Mouse (Mus musculus): ENCODE results near the gene Slc36a2. TPM values are rescaled to one million over a fixed set of nuclear protein-coding genes. Genes with fewer than 3 reads are reported as not detected.

Slc36a2 gene
- polyA plus RNA-seq, 1 experiment from 2014 or later: not detected

DNA sequence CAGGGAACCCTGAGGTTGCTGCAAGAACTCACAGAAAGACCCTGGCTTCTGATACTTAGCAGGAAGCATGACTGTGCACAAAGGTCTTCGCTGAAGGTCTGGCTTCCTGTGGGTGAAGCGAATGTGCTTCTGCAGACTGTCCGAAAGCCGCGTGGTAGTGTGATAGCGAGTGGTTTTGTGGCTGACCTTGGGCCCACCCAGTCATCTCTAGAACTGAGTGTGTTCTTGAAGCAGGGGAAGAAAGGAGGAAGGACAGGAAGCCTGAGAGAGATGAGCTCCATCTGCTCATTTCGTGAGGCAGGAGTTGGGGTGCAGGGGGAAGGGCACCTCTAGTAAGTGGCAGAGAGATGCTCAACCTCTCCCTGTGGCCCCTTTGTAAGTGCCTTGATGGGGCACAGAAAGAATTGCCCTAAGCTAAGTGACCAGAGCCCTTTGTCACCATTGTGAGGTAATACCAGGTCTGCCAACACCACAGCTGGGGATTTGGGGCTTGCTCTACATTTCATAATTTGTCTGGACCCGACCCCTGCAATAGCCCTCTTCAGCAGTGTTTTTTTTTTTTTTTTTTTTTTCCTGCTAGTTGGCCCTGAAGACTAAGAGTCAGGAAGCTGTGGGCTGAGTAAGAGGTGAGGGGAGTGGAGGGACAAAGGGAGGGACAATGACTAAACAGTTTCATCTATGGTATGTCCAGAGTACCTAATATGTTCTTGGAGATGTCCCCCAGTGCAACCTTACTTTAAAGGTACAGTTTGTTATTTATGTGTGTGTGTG lies 13.0 kb upstream of the Slc36a2 start:
- no peak overlapping the region for H3K4me3 ChIP-seq (ENCODE audit: low read depth, low read length)
- TF ChIP-seq CTCF (IDR thresholded peaks at IDR 0.05; ENCODE audit: low read depth): no peak
- no peaks in the 10 kb centered on the region for H3K9me3 ChIP-seq (ENCODE audit: control insufficient read depth)
- no peaks in the 10 kb centered on the region for H3K27me3 ChIP-seq (replicated peaks; ENCODE audit: control insufficient read depth, insufficient read depth, low read length)
- H3K4me1 ChIP-seq (replicated peaks; ENCODE audit: control insufficient read depth, insufficient read depth, low read length): no peaks in the 10 kb centered on the region
- H3K4me2 ChIP-seq (replicated peaks; ENCODE audit: low read depth): no peak overlapping the region
- H3K27ac ChIP-seq (ENCODE audit: low read depth, low read length): no peak overlapping the region
- H3K9ac ChIP-seq (ENCODE audit: low read depth, low read length): no peak overlapping the region
- 68% methylated on average over 8 of the region's 8 CpGs for WGBS
- H3K36me3 ChIP-seq (ENCODE audit: control insufficient read depth, insufficient read depth): no peaks in the 10 kb centered on the region
- ATAC-seq: no peak

DNA sequence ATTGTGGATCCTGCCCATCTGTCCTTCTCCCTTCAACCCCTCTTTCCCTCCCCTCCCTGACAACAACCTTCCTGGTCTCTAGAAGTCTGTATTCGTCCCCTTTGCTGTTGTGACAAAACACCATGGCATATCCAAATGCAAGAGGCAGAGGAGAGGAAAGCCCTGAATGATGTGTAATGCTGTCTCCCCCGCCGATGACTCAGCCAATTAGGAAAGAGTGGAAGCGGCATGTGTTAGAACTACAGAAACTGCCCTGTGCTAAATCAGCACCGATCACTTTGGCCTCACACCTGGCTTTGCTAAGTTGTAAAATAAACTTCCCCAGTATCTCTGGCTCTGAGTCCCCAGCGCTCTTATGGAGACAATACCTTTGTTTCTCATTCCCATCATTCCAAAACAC lies 12.2 kb upstream of the Slc36a2 start:
- Histone ChIP-seq H3K27me3 (replicated peaks; ENCODE audit: control insufficient read depth, insufficient read depth, low read length) (no peaks in the 10 kb centered on the region), H3K9me3 (ENCODE audit: control insufficient read depth) (no peaks in the 10 kb centered on the region), H3K4me1 (replicated peaks; ENCODE audit: control insufficient read depth, insufficient read depth, low read length) (no peaks in the 10 kb centered on the region), H3K27ac (ENCODE audit: low read depth, low read length) (no peak overlapping the region), H3K4me2 (replicated peaks; ENCODE audit: low read depth) (no peak overlapping the region), H3K36me3 (ENCODE audit: control insufficient read depth, insufficient read depth) (no peaks in the 10 kb centered on the region), H3K4me3 (ENCODE audit: low read depth, low read length) (no peak overlapping the region), H3K9ac (ENCODE audit: low read depth, low read length) (no peak overlapping the region)
- no peak for TF ChIP-seq CTCF (IDR thresholded peaks at IDR 0.05; ENCODE audit: low read depth)
- ATAC-seq: no peak
- 44% methylated on average over 6 of the region's 6 CpGs for WGBS

GRCm38 (mm10) chr11:55190216-55190615 lies 5.3 kb upstream of the Slc36a2 start:
- Histone ChIP-seq H3K9ac (ENCODE audit: low read depth, low read length) (no peak overlapping the region), H3K9me3 (ENCODE audit: control insufficient read depth) (no peaks in the 10 kb centered on the region), H3K4me2 (replicated peaks; ENCODE audit: low read depth) (no peak overlapping the region), H3K27me3 (replicated peaks; ENCODE audit: control insufficient read depth, insufficient read depth, low read length) (no peaks in the 10 kb centered on the region), H3K4me1 (replicated peaks; ENCODE audit: control insufficient read depth, insufficient read depth, low read length) (no peaks in the 10 kb centered on the region), H3K27ac (ENCODE audit: low read depth, low read length) (no peak overlapping the region), H3K4me3 (ENCODE audit: low read depth, low read length) (no peak overlapping the region), H3K36me3 (ENCODE audit: control insufficient read depth, insufficient read depth) (no peaks in the 10 kb centered on the region)
- WGBS: 80% methylated on average over 3 of the region's 3 CpGs
- ATAC-seq: no peak
- no peak for TF ChIP-seq CTCF (IDR thresholded peaks at IDR 0.05; ENCODE audit: low read depth)

GRCm38 (mm10) chr11:55187777-55188176 lies 2.9 kb upstream of the Slc36a2 start:
- no peak overlapping the region for H3K9ac ChIP-seq (ENCODE audit: low read depth, low read length)
- TF ChIP-seq CTCF (IDR thresholded peaks at IDR 0.05; ENCODE audit: low read depth): no peak
- H3K4me2 ChIP-seq (replicated peaks; ENCODE audit: low read depth): no peak overlapping the region
- no peaks in the 10 kb centered on the region for H3K27me3 ChIP-seq (replicated peaks; ENCODE audit: control insufficient read depth, insufficient read depth, low read length)
- H3K9me3 ChIP-seq (ENCODE audit: control insufficient read depth): no peaks in the 10 kb centered on the region
- 82% methylated on average over 6 of the region's 6 CpGs for WGBS
- no peak overlapping the region for H3K27ac ChIP-seq (ENCODE audit: low read depth, low read length)
- H3K4me3 ChIP-seq (ENCODE audit: low read depth, low read length): no peak overlapping the region
- ATAC-seq: no peak
- H3K36me3 ChIP-seq (ENCODE audit: control insufficient read depth, insufficient read depth): no peaks in the 10 kb centered on the region
- H3K4me1 ChIP-seq (replicated peaks; ENCODE audit: control insufficient read depth, insufficient read depth, low read length): no peaks in the 10 kb centered on the region

DNA sequence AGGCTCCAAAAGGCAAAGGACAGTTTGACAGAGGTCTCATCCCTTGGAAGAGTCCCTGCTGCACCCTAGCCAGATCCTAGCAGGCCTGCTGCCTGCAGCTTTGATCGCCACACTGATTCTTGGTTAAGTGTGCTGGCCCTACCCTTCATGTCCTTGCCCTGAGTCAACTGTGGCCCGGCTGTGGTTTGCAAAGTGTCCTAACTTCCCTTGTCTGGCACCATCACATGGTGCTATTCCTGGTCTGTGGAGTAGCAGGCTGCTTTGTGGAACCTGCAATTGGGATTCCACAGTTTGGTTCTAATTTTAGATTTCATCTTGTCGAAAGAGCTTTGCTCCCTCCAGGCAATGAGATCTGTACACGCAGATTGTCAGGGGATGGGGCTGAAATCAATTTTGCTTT lies 2.4 kb upstream of the Slc36a2 start:
- no peak overlapping the region for H3K4me2 ChIP-seq (replicated peaks; ENCODE audit: low read depth)
- TF ChIP-seq CTCF (IDR thresholded peaks at IDR 0.05; ENCODE audit: low read depth): no peak
- no peak overlapping the region for H3K27ac ChIP-seq (ENCODE audit: low read depth, low read length)
- WGBS: 69% methylated on average over 4 of the region's 4 CpGs
- H3K4me3 ChIP-seq (ENCODE audit: low read depth, low read length): no peak overlapping the region
- no peaks in the 10 kb centered on the region for H3K4me1 ChIP-seq (replicated peaks; ENCODE audit: control insufficient read depth, insufficient read depth, low read length)
- H3K27me3 ChIP-seq (replicated peaks; ENCODE audit: control insufficient read depth, insufficient read depth, low read length): no peaks in the 10 kb centered on the region
- ATAC-seq: no peak
- no peak overlapping the region for H3K9ac ChIP-seq (ENCODE audit: low read depth, low read length)
- no peaks in the 10 kb centered on the region for H3K9me3 ChIP-seq (ENCODE audit: control insufficient read depth)
- no peaks in the 10 kb centered on the region for H3K36me3 ChIP-seq (ENCODE audit: control insufficient read depth, insufficient read depth)

- H3K4me1 ChIP-seq (replicated peaks; ENCODE audit: control insufficient read depth, insufficient read depth, low read length): no peaks in the 10 kb centered on the region
- TF ChIP-seq CTCF (IDR thresholded peaks at IDR 0.05; ENCODE audit: low read depth): no peak
- WGBS: 85% methylated on average over 5 of the region's 5 CpGs
These were observed 631 bp downstream of the Slc36a2 start for GRCm38 (mm10) chr11:55184246-55184645.

More at GRCm38 (mm10) chr11:55184246-55184645, 631 bp downstream of the Slc36a2 start:
- H3K27me3 ChIP-seq (replicated peaks; ENCODE audit: control insufficient read depth, insufficient read depth, low read length): no peaks in the 10 kb centered on the region
- H3K4me3 ChIP-seq (ENCODE audit: low read depth, low read length): no peak overlapping the region
- no peak for ATAC-seq
- H3K9me3 ChIP-seq (ENCODE audit: control insufficient read depth): no peaks in the 10 kb centered on the region
- no peak overlapping the region for H3K4me2 ChIP-seq (replicated peaks; ENCODE audit: low read depth)
- H3K9ac ChIP-seq (ENCODE audit: low read depth, low read length): no peak overlapping the region
- no peaks in the 10 kb centered on the region for H3K36me3 ChIP-seq (ENCODE audit: control insufficient read depth, insufficient read depth)
- H3K27ac ChIP-seq (ENCODE audit: low read depth, low read length): no peak overlapping the region
